Mouse (Mus musculus) kidney, embryonic 15.5 days (tissue): ENCODE measurements around the gene Atg2a. TPM values are rescaled to one million over a fixed set of nuclear protein-coding genes. Genes with fewer than 3 reads are reported as not detected.

Experiments
- ATAC-seq: fragments of 200-750 bp; cut with Nextera tagmentation; replicated peaks from 2 replicates; pipeline ENCODE4 v1.8.0; 2017; ENCODE audit warnings: moderate TSS enrichment; ENCODE audit not compliant: low FRiP score
- H3K27ac ChIP-seq: fragments of 300-500 bp; sonication (generic); 2 replicates; pipeline ENCODE4 v1.5.1; 2015; ENCODE audit warnings: mild to moderate bottlenecking, inconsistent platforms
- H3K27me3 ChIP-seq: fragments of 300-500 bp; sonication (generic); 2 replicates; pipeline ENCODE4 v1.6.1; 2015; ENCODE audit warnings: inconsistent platforms
- H3K36me3 ChIP-seq: fragments of 300-500 bp; sonication (generic); 2 replicates; pipeline ENCODE4 v1.6.1; 2015; ENCODE audit warnings: inconsistent platforms
- H3K4me1 ChIP-seq: fragments of 300-500 bp; sonication (generic); 2 replicates; pipeline ENCODE4 v1.6.1; 2015; ENCODE audit warnings: inconsistent platforms
- H3K4me2 ChIP-seq: fragments of 300-500 bp; sonication (generic); 2 replicates; pipeline ENCODE4 v1.6.1; 2015; ENCODE audit warnings: moderate library complexity, mild to moderate bottlenecking, inconsistent platforms
- H3K4me3 ChIP-seq: fragments of 300-500 bp; sonication (generic); replicated peaks from 2 replicates; pipeline ENCODE4 v1.5.1; 2015; ENCODE audit warnings: mild to moderate bottlenecking, inconsistent platforms
- H3K9ac ChIP-seq: fragments of 300-500 bp; sonication (generic); 2 replicates; pipeline ENCODE4 v1.6.1; 2015; ENCODE audit warnings: mild to moderate bottlenecking, inconsistent platforms
- H3K9me3 ChIP-seq: fragments of 300-500 bp; sonication (generic); replicated peaks from 2 replicates; pipeline ENCODE4 v1.6.1; 2016; ENCODE audit warnings: inconsistent platforms
- WGBS: fragments of 180-500 bp; shearing (Covaris S2); methylation state at CpG from one replicate; pipeline ENCODE4 v1.1.7; 2015; ENCODE audit warnings: mixed read lengths; 5-methylcytosine and 5-hydroxymethylcytosine counted together
- polyA plus RNA-seq: library from polyadenylated mRNA; unstranded; fragments of >200 nt; fragmentation: Nextera tagmentation; extraction: Ambion mirVana; gene quantifications from 2 replicates; pipeline ENCODE4 v1.2.1, GENCODE M21; 2015

Gene Atg2a
- polyA plus RNA-seq, 1 experiment from 2014 or later = 12.1 TPM

DNA sequence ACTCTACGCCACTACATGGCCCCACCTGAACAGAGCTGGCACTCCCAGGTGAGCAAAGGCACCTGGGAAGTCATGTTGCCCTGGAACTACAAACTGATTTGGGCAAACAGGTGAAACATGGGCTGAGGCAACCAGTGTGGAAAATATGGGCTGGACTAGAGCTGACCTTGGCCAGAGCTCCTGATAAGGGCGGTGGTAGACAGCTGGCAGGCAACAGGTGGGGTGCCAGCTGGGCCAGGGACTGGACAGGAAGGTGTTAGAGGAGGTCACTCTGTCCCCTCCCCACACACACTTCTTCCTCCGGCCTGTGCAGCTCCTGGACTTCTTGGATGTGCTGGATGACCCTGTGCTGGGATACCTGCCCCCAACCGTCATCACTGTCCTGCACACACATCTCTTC is 11.6 kb downstream of the Atg2a start:
- H3K27ac ChIP-seq = no peak overlapping the region
- no peaks in the 10 kb centered on the region for H3K4me1 ChIP-seq
- H3K9ac ChIP-seq = no peak overlapping the region
- H3K4me2 ChIP-seq = no peak overlapping the region
- no peak overlapping the region for H3K4me3 ChIP-seq
- WGBS = 90% methylated on average over 4 of the region's 4 CpGs
- H3K36me3 ChIP-seq = peaks cover 90% of the 10 kb centered on the region
- H3K27me3 ChIP-seq = no peaks in the 10 kb centered on the region
- H3K9me3 ChIP-seq = no peaks in the 10 kb centered on the region
- no peak for ATAC-seq

DNA sequence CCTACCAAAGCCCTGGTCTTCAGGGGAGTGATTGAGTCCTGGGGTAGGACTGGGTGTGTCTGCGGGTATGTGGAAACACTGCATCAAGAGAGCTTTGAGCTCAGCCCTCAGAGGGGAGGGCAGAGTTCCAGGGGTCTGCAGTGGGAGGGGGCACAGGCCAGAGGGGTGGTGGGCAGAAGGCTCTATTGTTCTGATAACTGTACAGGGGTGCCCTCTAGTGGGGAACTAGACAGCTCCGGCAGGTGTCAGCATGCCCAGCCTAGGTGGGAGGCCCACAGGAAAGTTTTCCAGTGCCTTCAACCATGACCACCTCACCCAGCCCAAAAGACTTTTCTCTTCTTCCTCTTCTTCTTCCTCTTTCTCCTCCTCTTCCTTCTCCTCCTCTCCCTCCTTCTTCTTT is 19.0 kb downstream of the Atg2a start:
- Histone ChIP-seq H3K4me2 (no peak overlapping the region), H3K27me3 (no peaks in the 10 kb centered on the region), H3K9me3 (no peaks in the 10 kb centered on the region), H3K4me3 (no peak overlapping the region), H3K9ac (no peak overlapping the region), H3K36me3 (peaks cover 69% of the 10 kb centered on the region), H3K4me1 (peaks cover 21% of the 10 kb centered on the region), H3K27ac (no peak overlapping the region)
- ATAC-seq = no peak
- 59% methylated on average over 2 of the region's 2 CpGs for WGBS

DNA sequence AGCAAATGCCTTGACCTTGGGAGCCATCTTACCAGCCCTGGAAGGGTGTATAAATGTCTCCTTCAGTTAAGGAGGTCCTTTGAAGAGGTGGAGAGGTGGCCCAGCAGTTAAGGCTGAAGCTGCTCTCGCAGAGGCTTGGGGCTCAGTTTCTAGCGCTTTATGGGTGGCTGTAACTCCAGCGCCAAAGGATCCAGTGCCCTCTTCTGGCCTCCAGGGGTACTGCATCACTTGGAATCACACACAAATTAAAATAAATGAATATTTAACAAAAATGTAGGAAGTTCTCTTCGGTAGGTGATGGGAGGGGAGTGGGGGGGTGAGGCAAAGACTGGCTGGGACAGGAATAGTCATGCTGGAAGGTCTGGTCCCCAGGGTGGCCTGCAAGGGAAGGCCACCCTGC is 19.5 kb downstream of the Atg2a start:
- no peak for ATAC-seq
- H3K36me3 ChIP-seq = peaks cover 64% of the 10 kb centered on the region
- H3K9ac ChIP-seq = no peak overlapping the region
- H3K27ac ChIP-seq = no peak overlapping the region
- H3K4me3 ChIP-seq = no peak overlapping the region
- no peak overlapping the region for H3K4me2 ChIP-seq
- WGBS = 83% methylated on average over 4 of the region's 4 CpGs
- no peaks in the 10 kb centered on the region for H3K27me3 ChIP-seq
- H3K4me1 ChIP-seq = peaks cover 21% of the 10 kb centered on the region
- no peaks in the 10 kb centered on the region for H3K9me3 ChIP-seq

DNA sequence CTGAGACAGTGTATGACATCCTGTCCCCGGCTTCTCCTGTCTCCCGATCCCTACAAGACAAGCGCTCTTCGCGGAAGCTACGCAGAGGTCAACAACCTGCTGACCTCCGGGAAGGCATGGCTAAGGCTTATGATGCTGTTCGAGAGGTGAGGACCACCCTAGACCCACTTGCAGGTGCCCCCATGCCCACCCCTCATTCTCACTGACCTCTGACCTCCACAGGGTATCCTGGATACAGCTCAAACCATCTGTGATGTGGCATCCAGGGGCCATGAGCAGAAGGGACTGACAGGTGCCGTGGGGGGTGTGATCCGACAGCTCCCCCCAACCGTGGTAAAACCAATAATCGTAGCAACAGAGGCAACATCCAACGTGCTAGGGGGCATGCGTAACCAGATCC is 19.9 kb downstream of the Atg2a start:
- 92% methylated on average over 14 of the region's 14 CpGs for WGBS
- H3K36me3 ChIP-seq = peaks cover 60% of the 10 kb centered on the region
- no peaks in the 10 kb centered on the region for H3K9me3 ChIP-seq
- H3K27me3 ChIP-seq = no peaks in the 10 kb centered on the region
- H3K9ac ChIP-seq = no peak overlapping the region
- no peak overlapping the region for H3K4me2 ChIP-seq
- no peak overlapping the region for H3K27ac ChIP-seq
- H3K4me1 ChIP-seq = peaks cover 21% of the 10 kb centered on the region
- H3K4me3 ChIP-seq = no peak overlapping the region
- 0 out of 2 replicates have a peak, but pooled peaks have one; percentile 23 for ATAC-seq

GRCm38 (mm10) chr19:6262222-6262621 is 20.8 kb downstream of the Atg2a start:
- H3K27ac ChIP-seq = no peak overlapping the region
- H3K9ac ChIP-seq = no peak overlapping the region
- H3K4me2 ChIP-seq = no peak overlapping the region
- peaks cover 21% of the 10 kb centered on the region for H3K4me1 ChIP-seq
- H3K27me3 ChIP-seq = no peaks in the 10 kb centered on the region
- ATAC-seq = no peak
- H3K4me3 ChIP-seq = no peak overlapping the region
- WGBS = 66% methylated on average over 7 of the region's 7 CpGs
- H3K9me3 ChIP-seq = no peaks in the 10 kb centered on the region
- H3K36me3 ChIP-seq = peaks cover 52% of the 10 kb centered on the region

GRCm38 (mm10) chr19:6262839-6263433 is 21.5 kb downstream of the Atg2a start:
- peak overlapping the region; percentile 66 for H3K27ac ChIP-seq
- ATAC-seq = 0 out of 2 replicates have a peak, but pooled peaks have one; percentile 33
- no peak overlapping the region for H3K9ac ChIP-seq

GRCm38 (mm10) chr19:6264200-6264599 is 22.7 kb downstream of the Atg2a start:
- no peak overlapping the region for H3K9ac ChIP-seq
- H3K27me3 ChIP-seq = no peaks in the 10 kb centered on the region
- no peak for ATAC-seq
- H3K9me3 ChIP-seq = no peaks in the 10 kb centered on the region
- peaks cover 28% of the 10 kb centered on the region for H3K4me1 ChIP-seq
- 32% methylated on average over 9 of the region's 9 CpGs for WGBS
- H3K4me2 ChIP-seq = no peak overlapping the region
- peaks cover 32% of the 10 kb centered on the region for H3K36me3 ChIP-seq
- H3K27ac ChIP-seq = peak overlapping the region; percentile 66
- peak overlapping the region; percentile 6; the same call in 1 of the 2 replicates for H3K4me3 ChIP-seq

More at GRCm38 (mm10) chr19:6262839-6263433, 21.5 kb downstream of the Atg2a start:
- Histone ChIP-seq H3K27me3 (no peaks in the 10 kb centered on the region), H3K4me2 (peak overlapping the region; percentile 14; the same call in 1 of the 2 replicates), H3K4me3 (peak overlapping the region; percentile 6; the same call in 1 of the 2 replicates), H3K9me3 (no peaks in the 10 kb centered on the region), H3K4me1 (peaks cover 22% of the 10 kb centered on the region), H3K36me3 (peaks cover 44% of the 10 kb centered on the region)
- 75% methylated on average over 8 of the region's 8 CpGs for WGBS

DNA sequence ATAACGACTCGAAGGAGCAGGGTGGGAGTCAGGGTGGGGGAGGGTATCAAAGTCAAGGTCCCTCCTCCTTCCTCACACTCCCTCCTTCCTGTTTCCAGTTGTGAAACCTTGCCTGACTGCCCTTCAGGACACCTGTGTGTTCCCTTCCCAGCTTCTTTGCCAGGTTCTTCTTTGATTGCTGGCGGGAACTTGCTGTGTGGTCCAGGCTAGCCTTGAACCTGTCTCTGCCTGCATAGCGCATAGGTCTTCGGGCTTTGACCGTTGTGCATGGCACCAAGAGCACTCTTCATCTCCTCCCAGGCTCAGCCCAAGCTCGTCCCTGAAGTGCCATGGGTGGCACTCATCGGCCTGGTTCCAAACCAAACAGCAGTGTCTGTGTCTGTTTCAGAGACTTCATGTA is 23.5 kb downstream of the Atg2a start:
- ATAC-seq = no peak

DNA sequence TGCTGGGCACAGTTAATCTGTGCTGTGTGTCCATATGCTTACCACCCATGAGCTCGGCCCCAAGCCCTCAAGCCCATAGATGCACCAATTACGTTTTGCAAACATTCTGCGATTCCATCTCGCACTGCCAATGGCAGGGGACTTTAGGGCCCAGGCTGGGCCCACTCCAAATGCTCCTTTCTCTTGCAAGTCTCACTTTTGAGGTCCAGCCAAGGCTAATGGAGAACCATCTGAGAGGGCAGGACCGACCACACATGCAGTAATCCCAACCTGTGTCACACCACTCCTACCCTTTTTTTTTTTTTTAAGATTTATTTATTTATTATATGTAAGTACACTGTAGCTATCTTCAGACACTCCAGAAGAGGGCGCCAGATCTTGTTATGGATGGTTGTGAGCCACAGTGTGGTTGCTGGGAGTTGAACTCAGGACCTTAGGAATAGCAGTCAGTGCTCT is 24.3 kb downstream of the Atg2a start:
- no peaks in the 10 kb centered on the region for H3K27me3 ChIP-seq
- no peak overlapping the region for H3K9ac ChIP-seq
- no peak for ATAC-seq
- no peak overlapping the region for H3K27ac ChIP-seq
- 77% methylated on average over 6 of the region's 6 CpGs for WGBS
- no peaks in the 10 kb centered on the region for H3K9me3 ChIP-seq
- peaks cover 19% of the 10 kb centered on the region for H3K36me3 ChIP-seq
- H3K4me3 ChIP-seq = no peak overlapping the region
- H3K4me1 ChIP-seq = peaks cover 28% of the 10 kb centered on the region
- H3K4me2 ChIP-seq = no peak overlapping the region

More for the DNA sequence above, 23.5 kb downstream of the Atg2a start:
- Histone ChIP-seq H3K27me3 (no peaks in the 10 kb centered on the region), H3K36me3 (peaks cover 27% of the 10 kb centered on the region), H3K9ac (no peak overlapping the region), H3K4me3 (no peak overlapping the region), H3K4me2 (no peak overlapping the region), H3K9me3 (no peaks in the 10 kb centered on the region), H3K4me1 (peaks cover 28% of the 10 kb centered on the region), H3K27ac (no peak overlapping the region)
- WGBS = 79% methylated on average over 8 of the region's 8 CpGs

DNA sequence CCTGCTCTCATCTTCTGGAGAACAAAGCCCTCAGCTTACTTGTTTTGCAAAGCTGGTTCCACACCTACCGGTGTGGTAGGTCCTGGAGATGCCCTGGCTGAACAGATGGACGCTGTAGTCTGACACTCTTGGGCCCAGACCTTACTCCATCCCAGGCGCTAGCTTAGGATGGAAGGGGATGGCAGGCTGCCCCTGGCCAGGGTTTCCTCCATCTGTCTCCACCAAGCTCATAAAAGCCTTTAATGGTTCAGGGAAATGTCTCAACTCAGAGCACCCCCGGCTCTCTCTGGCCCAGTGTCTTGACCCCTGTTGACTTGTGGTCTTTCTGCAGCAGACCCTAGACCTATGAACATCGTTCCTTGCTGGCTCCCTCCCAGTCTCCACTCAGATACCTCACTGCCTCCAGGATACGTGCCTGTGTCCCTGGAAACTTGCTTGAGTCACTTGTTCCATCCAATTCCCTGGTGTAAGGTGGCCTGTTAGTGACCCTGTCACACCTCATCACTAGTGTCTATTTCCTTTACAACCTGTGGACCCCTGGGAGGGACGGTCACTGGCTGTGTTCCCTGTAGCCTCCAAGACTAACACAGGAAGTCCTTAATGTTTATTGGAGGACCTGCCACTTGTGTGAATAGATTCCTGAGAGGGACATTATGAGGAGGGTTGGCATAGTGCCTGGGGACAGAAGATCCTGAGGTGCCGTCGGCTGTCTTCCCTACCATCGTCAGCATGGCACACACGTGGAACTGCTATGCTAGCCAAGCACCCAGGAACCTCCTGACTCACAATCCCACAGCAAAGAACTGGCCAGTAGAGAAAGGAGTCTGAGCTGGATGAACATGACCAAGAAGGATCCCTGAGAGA is 26.1 kb downstream of the Atg2a start:
- peaks cover under 1% of the 10 kb centered on the region; the same call in 1 of the 2 replicates for H3K36me3 ChIP-seq
- 21% methylated on average over 11 of the region's 11 CpGs for WGBS
- peaks cover 33% of the 10 kb centered on the region for H3K4me1 ChIP-seq
- 0 out of 2 replicates have a peak overlapping the region, but pooled peaks have one; percentile 1 for H3K9ac ChIP-seq
- no peaks in the 10 kb centered on the region for H3K27me3 ChIP-seq
- H3K4me3 ChIP-seq = no peak overlapping the region
- H3K27ac ChIP-seq = no peak overlapping the region
- no peak for ATAC-seq
- H3K4me2 ChIP-seq = no peak overlapping the region
- H3K9me3 ChIP-seq = no peaks in the 10 kb centered on the region

- Histone ChIP-seq H3K9ac (0 out of 2 replicates have a peak overlapping the region, but pooled peaks have one; percentile 1), H3K27me3 (no peaks in the 10 kb centered on the region), H3K4me2 (no peak overlapping the region), H3K9me3 (no peaks in the 10 kb centered on the region), H3K4me3 (no peak overlapping the region), H3K27ac (no peak overlapping the region), H3K4me1 (peaks cover 27% of the 10 kb centered on the region), H3K36me3 (no peaks in the 10 kb centered on the region)
- 14% methylated on average over 8 of the region's 8 CpGs for WGBS
- peak; percentile 56; the same call in 1 of the 2 replicates for ATAC-seq
Observed at GRCm38 (mm10) chr19:6268170-6268528, 26.7 kb downstream of the Atg2a start.

GRCm38 (mm10) chr19:6268670-6269132 is 27.2 kb downstream of the Atg2a start:
- H3K27ac ChIP-seq = no peak overlapping the region
- peaks cover 23% of the 10 kb centered on the region for H3K4me1 ChIP-seq
- WGBS = 79% methylated on average over 7 of the region's 7 CpGs
- no peak overlapping the region for H3K4me3 ChIP-seq
- no peak overlapping the region for H3K9ac ChIP-seq
- H3K4me2 ChIP-seq = no peak overlapping the region
- H3K27me3 ChIP-seq = no peaks in the 10 kb centered on the region
- H3K36me3 ChIP-seq = no peaks in the 10 kb centered on the region
- no peaks in the 10 kb centered on the region for H3K9me3 ChIP-seq
- ATAC-seq = no peak
